Mouse (Mus musculus): ENCODE measurements around the gene Ift81. TPM values are rescaled to one million over a fixed set of nuclear protein-coding genes. Genes with fewer than 3 reads are reported as not detected.
A peak's percentile ranks its signal among the peaks of the same experiment; 100 is the strongest.

The Ift81 gene
- polyA plus RNA-seq, 1 experiment, result 21.8 TPM

GRCm38 (mm10) chr5:122560654-122561053, 53.7 kb downstream of the Ift81 start:
- H3K4me1 ChIP-seq (ENCODE audit: control insufficient read depth, insufficient read depth, low read length), result no peaks in the 10 kb centered on the region
- TF ChIP-seq CTCF (IDR thresholded peaks at IDR 0.05; ENCODE audit: extremely low read depth, insufficient read depth, low read length), result no peak
- no peak for TF ChIP-seq POLR2A (IDR thresholded peaks at IDR 0.05; ENCODE audit: extremely low read depth, insufficient read depth, low read length)
- no peak overlapping the region for H3K4me3 ChIP-seq (ENCODE audit: insufficient read depth, low read length)
- no peak overlapping the region for H3K27ac ChIP-seq (ENCODE audit: insufficient read depth, low read length)

DNA sequence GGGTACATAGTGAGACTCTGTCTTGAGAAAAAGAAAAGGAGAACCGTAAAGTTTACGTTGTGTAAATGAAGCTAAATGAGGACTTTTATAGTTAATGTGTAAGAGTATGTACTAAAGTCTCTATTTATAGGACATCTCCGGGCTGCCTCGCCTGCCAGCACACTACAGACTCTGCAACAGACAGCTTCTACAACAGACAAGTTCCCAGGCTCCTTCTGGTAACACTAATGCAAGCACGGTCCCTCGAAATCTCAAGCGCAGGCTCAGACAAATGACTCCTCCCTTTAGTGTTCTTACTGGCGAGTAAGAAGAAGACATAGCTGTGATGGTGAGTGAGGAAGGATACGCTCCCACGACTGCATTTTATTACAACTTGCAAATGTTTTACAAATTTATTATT, 56.2 kb downstream of the Ift81 start:
- no peak overlapping the region for H3K27ac ChIP-seq (ENCODE audit: insufficient read depth, low read length)
- no peaks in the 10 kb centered on the region for H3K4me1 ChIP-seq (ENCODE audit: control insufficient read depth, insufficient read depth, low read length)
- TF ChIP-seq CTCF (IDR thresholded peaks at IDR 0.05; ENCODE audit: extremely low read depth, insufficient read depth, low read length), result no peak
- TF ChIP-seq POLR2A (IDR thresholded peaks at IDR 0.05; ENCODE audit: extremely low read depth, insufficient read depth, low read length), result no peak
- no peak overlapping the region for H3K4me3 ChIP-seq (ENCODE audit: insufficient read depth, low read length)

- Histone ChIP-seq H3K27ac (ENCODE audit: insufficient read depth, low read length) (no peak overlapping the region), H3K4me3 (ENCODE audit: insufficient read depth, low read length) (no peak overlapping the region), H3K4me1 (ENCODE audit: control insufficient read depth, insufficient read depth, low read length) (no peaks in the 10 kb centered on the region)
- TF ChIP-seq POLR2A (IDR thresholded peaks at IDR 0.05; ENCODE audit: extremely low read depth, insufficient read depth, low read length) (no peak), CTCF (IDR thresholded peaks at IDR 0.05; ENCODE audit: extremely low read depth, insufficient read depth, low read length) (no peak)
These were observed 59.2 kb downstream of the Ift81 start for GRCm38 (mm10) chr5:122555107-122555506.

DNA sequence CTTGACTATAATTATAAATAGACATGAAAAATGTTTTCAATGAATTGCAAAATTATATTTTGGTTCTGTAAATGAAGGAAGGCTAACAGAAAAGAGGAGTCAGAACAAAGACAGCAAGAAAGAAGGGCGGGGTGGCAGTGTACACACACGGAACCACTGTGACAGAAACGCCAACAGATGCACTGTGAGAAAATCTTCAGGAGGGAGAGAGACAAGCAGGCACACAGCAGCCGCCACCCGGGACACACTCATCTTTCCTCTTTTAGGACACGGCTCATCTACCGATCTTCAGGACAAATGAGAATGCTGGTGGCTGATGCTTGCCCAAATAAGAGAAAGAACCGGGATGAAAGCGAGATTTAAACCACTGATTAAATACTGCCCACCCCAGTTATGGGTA, 61.7 kb downstream of the Ift81 start:
- H3K4me3 ChIP-seq (ENCODE audit: insufficient read depth, low read length), result no peak overlapping the region
- no peak overlapping the region for H3K27ac ChIP-seq (ENCODE audit: insufficient read depth, low read length)
- H3K4me1 ChIP-seq (ENCODE audit: control insufficient read depth, insufficient read depth, low read length), result peaks cover 6% of the 10 kb centered on the region
- no peak for TF ChIP-seq CTCF (IDR thresholded peaks at IDR 0.05; ENCODE audit: extremely low read depth, insufficient read depth, low read length)
- TF ChIP-seq POLR2A (IDR thresholded peaks at IDR 0.05; ENCODE audit: extremely low read depth, insufficient read depth, low read length), result no peak

DNA sequence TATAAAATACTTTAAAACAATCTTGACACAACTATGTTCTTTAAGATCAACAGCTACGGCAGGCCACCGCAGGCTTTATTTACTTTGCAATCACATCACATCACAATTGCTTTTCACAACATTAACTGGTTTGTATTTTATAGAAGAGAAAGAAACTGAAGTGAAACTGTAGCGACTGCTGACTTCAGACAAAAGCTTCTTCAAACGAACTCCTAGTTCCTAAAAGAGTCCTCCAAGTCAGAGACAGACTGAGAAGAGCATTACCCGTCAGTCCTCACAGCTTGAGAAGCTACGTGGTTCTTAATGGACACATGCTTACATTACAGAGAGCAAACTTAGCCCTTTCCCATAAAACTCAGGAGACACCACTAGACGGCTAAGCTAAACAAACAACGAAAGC, 63.9 kb downstream of the Ift81 start:
- Histone ChIP-seq H3K4me1 (ENCODE audit: control insufficient read depth, insufficient read depth, low read length) (peaks cover 6% of the 10 kb centered on the region), H3K4me3 (ENCODE audit: insufficient read depth, low read length) (no peak overlapping the region), H3K27ac (ENCODE audit: insufficient read depth, low read length) (peak overlapping the region; percentile 45; the same call in 1 of the 2 replicates)
- no peak for TF ChIP-seq CTCF (IDR thresholded peaks at IDR 0.05; ENCODE audit: extremely low read depth, insufficient read depth, low read length)
- TF ChIP-seq POLR2A (IDR thresholded peaks at IDR 0.05; ENCODE audit: extremely low read depth, insufficient read depth, low read length), result no peak

- H3K4me3 ChIP-seq (ENCODE audit: insufficient read depth, low read length), result no peak overlapping the region
- H3K4me1 ChIP-seq (ENCODE audit: control insufficient read depth, insufficient read depth, low read length), result peaks cover 6% of the 10 kb centered on the region
- no peak for TF ChIP-seq CTCF (IDR thresholded peaks at IDR 0.05; ENCODE audit: extremely low read depth, insufficient read depth, low read length)
- no peak for TF ChIP-seq POLR2A (IDR thresholded peaks at IDR 0.05; ENCODE audit: extremely low read depth, insufficient read depth, low read length)
- H3K27ac ChIP-seq (ENCODE audit: insufficient read depth, low read length), result peak overlapping the region; percentile 4; the same call in 1 of the 2 replicates
These were observed 65.6 kb downstream of the Ift81 start for GRCm38 (mm10) chr5:122548671-122549070.

DNA sequence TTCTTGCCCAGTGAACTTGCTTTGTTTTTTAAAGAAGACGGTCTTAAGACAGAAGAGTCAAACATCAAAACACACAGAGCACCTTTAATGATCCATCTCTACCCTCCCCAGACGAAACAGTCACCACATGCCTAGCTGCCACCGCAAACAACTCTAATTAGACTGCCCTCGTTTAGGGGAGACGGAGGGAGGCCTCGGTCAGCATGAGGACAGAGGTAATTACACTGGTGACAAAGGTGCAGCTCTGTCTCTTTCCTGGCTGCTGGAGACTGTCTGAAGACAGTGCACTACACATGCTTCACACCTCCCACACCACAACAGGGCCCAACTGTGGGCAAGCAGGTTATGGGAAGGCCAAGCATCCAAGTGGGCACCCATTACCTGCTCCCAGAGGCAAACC, 66.5 kb downstream of the Ift81 start:
- TF ChIP-seq CTCF (IDR thresholded peaks at IDR 0.05; ENCODE audit: extremely low read depth, insufficient read depth, low read length) (no peak), POLR2A (IDR thresholded peaks at IDR 0.05; ENCODE audit: extremely low read depth, insufficient read depth, low read length) (no peak)
- no peak overlapping the region for H3K4me3 ChIP-seq (ENCODE audit: insufficient read depth, low read length)
- peaks cover 6% of the 10 kb centered on the region for H3K4me1 ChIP-seq (ENCODE audit: control insufficient read depth, insufficient read depth, low read length)
- H3K27ac ChIP-seq (ENCODE audit: insufficient read depth, low read length), result peak overlapping the region; percentile 51; the same call in 1 of the 2 replicates

- no peak for TF ChIP-seq POLR2A (IDR thresholded peaks at IDR 0.05; ENCODE audit: extremely low read depth, insufficient read depth, low read length)
- peak; percentile 52 for TF ChIP-seq CTCF (IDR thresholded peaks at IDR 0.05; ENCODE audit: extremely low read depth, insufficient read depth, low read length)
- H3K4me3 ChIP-seq (ENCODE audit: insufficient read depth, low read length), result no peak overlapping the region
- H3K4me1 ChIP-seq (ENCODE audit: control insufficient read depth, insufficient read depth, low read length), result peaks cover 6% of the 10 kb centered on the region
- no peak overlapping the region for H3K27ac ChIP-seq (ENCODE audit: insufficient read depth, low read length)
These were observed 67.0 kb downstream of the Ift81 start for GRCm38 (mm10) chr5:122547251-122547714.

- no peak overlapping the region for H3K4me3 ChIP-seq (ENCODE audit: insufficient read depth, low read length)
- H3K27ac ChIP-seq (ENCODE audit: insufficient read depth, low read length), result no peak overlapping the region
- H3K4me1 ChIP-seq (ENCODE audit: control insufficient read depth, insufficient read depth, low read length), result peaks cover 4% of the 10 kb centered on the region
- TF ChIP-seq POLR2A (IDR thresholded peaks at IDR 0.05; ENCODE audit: extremely low read depth, insufficient read depth, low read length), result no peak
These were observed 70.9 kb downstream of the Ift81 start for GRCm38 (mm10) chr5:122543392-122543791.

GRCm38 (mm10) chr5:122541871-122542270, 72.4 kb downstream of the Ift81 start:
- H3K4me3 ChIP-seq (ENCODE audit: insufficient read depth, low read length), result no peak overlapping the region
- TF ChIP-seq CTCF (IDR thresholded peaks at IDR 0.05; ENCODE audit: extremely low read depth, insufficient read depth, low read length), result no peak
- no peak for TF ChIP-seq POLR2A (IDR thresholded peaks at IDR 0.05; ENCODE audit: extremely low read depth, insufficient read depth, low read length)
- H3K27ac ChIP-seq (ENCODE audit: insufficient read depth, low read length), result no peak overlapping the region
- no peaks in the 10 kb centered on the region for H3K4me1 ChIP-seq (ENCODE audit: control insufficient read depth, insufficient read depth, low read length)
